Mouse (Mus musculus) olfactory bulb, adult 2 months (tissue): ENCODE measurements around the gene Lmx1b.

Source experiments
- CTCF ChIP-seq: fragments of 200-500 bp; IDR thresholded peaks from 2 replicates; pipeline ENCODE4 v1.5.1; 2012; ENCODE audit warnings: low read depth, mild to moderate bottlenecking, low read length, moderate library complexity; ENCODE audit not compliant: insufficient read depth
- POLR2A ChIP-seq: fragments of 200-500 bp; IDR thresholded peaks from 2 replicates; pipeline ENCODE4 v1.6.1; 2012; ENCODE audit warnings: mild to moderate bottlenecking, low read depth, low read length, moderate library complexity; ENCODE audit not compliant: insufficient read depth

DNA sequence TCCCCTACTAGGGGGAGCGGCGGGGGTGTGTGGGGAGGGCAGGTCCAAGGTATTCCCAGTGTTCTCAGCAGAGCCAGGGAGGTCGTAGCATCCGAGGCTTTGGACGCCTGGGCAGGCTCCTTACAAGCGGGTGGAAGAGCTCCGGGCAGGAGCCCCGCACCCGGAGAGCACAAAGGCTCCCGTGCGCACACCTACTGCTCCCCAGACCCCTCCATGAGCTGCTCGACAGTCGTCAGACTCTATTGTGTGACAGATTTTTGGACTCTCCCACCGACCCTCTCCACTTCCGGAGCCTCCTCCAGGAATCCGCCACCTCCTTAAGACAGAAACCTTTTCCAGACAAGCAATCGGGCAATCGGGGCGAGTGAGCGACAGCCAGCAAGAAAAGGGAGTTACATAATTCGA is 4.2 kb downstream of the Lmx1b start:
- TF ChIP-seq CTCF (no peak), POLR2A (no peak)
